Mouse (Mus musculus) right cerebral cortex, postnatal 10 days (tissue): Measurements from ENCODE around the gene Tet1.

Experiments
- DNase-seq, 2 experiments: peaks; one replicate each; pipeline ENCODE4 v3.0.0; 2021; ENCODE audit warnings: low spot score in 2 of 2

Gene Tet1

DNA sequence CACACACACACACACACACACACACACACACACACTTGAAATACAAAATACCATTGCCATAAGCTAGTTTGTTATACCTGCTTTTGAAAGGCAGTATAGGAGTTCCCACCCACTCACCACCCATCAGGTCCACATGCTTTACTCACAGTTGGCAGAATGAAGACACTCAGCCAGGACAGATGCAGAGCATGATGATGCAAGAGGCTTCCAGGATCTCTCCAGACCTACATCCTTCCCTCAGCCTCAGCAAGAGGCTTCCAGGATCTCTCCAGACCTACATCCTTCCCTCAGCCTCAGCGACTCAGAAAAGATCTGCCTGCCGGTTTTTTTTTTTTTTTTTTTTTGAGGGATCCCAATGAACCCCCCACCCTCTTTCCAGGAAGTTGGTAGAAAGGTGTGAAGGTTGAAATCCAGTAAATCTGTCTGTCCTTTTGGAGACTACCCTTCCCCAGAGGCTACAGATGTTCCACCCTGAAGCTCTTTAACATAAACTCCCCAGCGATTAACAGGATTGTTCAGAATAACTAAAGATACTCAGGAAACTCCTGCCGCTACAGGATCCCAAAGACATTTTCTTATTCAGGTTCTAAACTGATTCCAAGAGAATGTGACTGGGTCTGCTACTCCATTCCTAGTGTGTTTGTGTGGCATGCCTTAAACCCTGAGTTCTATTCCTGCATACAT, 16.1 kb downstream of the Tet1 start:
- no peak for DNase-seq

- DNase-seq: no peak
These were observed 17.8 kb downstream of the Tet1 start for GRCm38 (mm10) chr10:62891025-62891424.

DNA sequence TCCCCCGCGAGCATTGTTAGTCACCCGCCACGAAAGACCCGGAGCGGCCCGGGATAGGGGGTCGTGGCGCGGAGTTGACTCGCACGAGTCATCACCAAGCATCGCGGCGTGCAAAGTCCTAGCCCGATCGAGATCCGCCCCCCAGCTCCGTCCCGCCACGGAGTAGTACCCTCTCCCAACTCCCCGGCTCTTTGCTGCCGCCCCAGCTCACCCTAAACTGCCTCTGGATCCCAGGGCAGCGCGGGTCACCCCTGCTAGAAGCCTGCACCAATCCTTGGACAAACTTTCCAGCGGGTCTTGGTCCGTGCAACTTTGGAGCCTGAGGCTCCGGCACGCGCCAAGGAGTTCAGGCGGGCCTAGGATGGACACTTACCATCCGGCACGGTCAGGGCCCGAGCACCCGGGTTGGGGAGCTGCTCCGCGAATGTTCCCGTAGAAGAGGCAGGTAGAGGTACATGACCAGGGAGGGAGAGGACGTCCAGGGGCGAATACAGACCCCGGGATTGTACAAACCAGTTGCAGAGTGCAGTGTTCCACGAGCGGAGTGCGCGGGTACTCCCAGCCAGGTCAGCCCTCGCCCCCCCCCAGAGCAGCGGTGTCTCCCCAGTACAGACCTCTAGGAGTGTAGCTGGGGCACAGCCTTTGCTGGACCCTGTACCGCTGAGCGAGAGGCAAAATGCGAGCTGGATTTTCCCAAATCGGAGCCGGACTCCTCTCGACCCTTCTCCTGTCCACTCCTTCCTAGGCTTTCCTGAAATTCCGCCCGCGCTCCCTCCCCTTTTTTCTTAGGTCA, 21.8 kb downstream of the Tet1 start:
- DNase-seq: peak in 1 of 2 experiments; percentile 38

DNA sequence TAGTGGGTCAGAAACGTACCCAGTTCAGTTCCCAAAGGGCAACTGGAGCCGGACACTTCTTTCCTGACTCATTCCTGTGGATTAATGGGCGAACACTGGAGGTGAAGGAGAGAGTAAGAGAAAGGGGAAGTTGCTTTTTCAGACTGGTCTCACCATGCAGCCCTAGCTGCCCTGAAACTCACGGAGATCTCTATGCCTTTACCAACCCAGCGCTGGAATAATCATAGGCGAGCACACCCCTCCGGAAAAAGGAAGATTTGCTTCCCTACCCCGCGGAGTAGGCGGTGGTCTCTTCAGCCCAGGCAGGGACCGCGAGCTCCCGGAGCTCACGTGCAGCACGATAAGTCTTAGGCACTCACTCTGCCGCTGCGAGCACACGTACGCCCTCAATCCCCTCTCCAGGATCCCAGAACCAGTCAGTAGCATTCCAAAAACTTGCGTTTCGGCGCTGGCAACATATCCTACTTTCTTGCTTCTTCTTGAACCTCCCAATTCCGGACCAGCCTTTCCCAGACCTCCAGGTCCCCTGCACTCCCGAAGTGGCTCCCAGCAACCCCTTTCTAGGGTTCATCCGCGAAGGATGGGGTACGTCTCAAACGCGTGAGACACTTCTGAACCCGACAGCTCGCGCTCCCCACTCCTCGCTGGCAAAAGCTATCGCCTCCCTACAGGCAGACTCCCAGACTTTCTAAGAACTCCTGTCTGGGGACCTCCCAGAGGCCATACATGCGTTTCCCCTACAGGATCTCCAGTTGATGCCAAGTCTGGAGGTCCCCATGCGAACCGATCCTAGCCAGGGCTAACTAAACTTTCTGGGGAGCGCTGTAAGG, 22.6 kb downstream of the Tet1 start:
- DNase-seq: no peak

DNA sequence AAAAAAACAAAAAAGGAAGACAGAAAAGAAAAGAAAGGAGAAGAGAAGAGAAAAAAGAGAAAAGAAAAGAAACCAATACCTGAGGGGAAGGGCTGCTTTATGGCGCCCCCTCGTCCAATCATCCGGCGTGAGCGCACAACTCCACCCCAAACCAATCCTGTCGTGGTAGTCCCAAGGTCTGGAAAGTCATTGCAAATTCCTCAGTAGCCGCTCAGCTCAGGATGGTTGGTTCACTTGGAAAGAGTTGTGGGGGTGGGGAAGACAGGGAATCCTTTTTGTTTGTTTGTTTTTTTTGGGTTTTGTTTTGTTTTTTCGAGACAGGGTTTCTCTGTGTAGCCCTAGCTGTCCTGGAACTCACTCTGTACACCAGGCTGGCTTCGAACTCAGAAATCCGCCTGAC, 23.3 kb downstream of the Tet1 start:
- no peak for DNase-seq

- DNase-seq: no peak
These were observed 24.3 kb downstream of the Tet1 start for GRCm38 (mm10) chr10:62884517-62884916.

- no peak for DNase-seq
These were observed 24.8 kb downstream of the Tet1 start for GRCm38 (mm10) chr10:62883933-62884372.

- DNase-seq: no peak
These were observed 27.6 kb downstream of the Tet1 start for GRCm38 (mm10) chr10:62881211-62881610.

DNA sequence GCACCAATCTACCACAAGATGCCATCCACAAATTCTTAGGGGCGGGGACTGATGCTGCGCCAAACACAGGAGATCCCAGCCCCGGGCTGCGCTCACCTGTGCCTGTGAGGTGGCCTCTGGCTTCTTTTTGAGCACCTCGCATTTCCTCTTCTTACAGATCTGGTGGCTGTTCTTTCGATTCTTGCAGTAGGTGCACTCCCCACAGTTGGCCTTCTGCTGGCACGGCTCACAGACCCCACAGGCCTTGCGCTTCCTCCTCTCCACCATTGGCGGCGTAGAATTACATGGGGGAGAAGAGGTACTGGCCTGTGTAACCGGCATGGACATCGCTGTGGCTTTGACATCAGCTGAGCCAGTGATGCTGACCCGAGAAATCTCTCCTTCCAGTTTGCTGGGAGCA, 30.7 kb downstream of the Tet1 start:
- no peak for DNase-seq

- DNase-seq: no peak
These were observed 33.2 kb downstream of the Tet1 start for GRCm38 (mm10) chr10:62875565-62875964.

GRCm38 (mm10) chr10:62874828-62875227, 34.0 kb downstream of the Tet1 start:
- DNase-seq: no peak

- peak; percentile 68 to 79 for DNase-seq
These were observed 42.6 kb downstream of the Tet1 start for GRCm38 (mm10) chr10:62866035-62866791.

DNA sequence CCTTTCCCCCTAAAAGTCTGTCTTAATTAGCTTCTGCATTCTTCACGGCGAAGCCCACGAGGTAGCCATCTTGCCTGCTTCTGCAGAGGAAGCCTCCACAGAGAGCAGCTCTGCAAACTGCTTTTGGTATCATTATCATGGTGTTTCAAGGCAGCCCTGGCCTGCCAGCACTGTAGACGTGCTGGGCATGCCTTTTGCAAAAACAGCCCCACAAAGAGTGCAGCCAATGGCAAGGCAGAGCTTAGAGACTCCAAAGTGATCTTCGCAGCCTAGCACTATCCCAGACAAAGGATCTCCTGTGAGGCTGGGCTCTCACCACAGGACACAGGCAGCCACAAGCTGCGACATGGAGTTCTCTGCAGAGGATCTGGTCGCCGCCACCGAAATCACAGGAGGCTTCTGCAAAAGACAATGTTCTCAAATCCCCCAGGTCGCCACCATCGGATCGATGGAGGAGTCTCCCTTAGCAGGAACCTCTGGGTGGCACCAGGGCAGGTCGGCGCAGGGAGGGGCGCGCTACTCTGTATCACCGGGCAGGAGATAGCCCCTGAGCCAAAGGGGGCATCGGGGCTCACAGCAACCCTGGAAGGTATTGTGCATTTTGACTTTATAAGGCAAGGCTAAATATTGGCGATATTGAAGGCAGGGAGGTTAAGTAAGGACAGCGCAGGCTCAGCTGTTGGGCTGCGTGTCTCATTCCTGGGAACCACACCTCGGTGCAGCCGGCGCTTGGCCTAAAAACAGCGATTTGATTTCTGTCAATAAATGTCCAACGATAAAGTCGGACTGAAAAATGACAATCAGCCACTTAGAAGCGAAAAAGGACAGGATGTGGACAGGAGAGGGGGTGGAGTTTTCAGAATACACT, 43.4 kb downstream of the Tet1 start:
- peak; percentile 91 to 95 for DNase-seq

GRCm38 (mm10) chr10:62863563-62863962, 45.2 kb downstream of the Tet1 start:
- DNase-seq: no peak

GRCm38 (mm10) chr10:62862435-62862834, 46.4 kb downstream of the Tet1 start:
- DNase-seq: no peak

GRCm38 (mm10) chr10:62858967-62859366, 49.8 kb downstream of the Tet1 start:
- no peak for DNase-seq

GRCm38 (mm10) chr10:62856690-62857290, 52.0 kb downstream of the Tet1 start:
- peak in 1 of 2 experiments; percentile 63 for DNase-seq

DNA sequence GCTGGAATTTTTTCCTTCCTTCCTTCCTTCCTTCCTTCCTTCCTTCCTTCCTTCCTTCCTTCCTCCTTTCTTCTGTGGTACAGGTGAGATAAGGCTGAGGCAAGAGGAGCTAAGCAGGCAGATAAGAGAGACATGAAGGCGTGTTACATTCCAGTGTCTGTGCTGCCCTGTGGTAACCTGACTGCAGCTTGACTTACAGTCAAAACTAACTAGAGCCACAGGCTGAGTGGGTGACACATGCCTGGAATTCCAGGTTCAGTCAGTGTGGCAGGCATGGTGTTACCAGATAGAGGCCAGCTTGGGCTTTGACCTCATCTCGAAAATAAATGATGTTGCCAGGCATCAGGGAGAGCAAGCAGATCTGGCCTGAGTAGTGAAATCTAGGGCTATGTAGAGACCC, 53.8 kb downstream of the Tet1 start:
- DNase-seq: no peak

DNA sequence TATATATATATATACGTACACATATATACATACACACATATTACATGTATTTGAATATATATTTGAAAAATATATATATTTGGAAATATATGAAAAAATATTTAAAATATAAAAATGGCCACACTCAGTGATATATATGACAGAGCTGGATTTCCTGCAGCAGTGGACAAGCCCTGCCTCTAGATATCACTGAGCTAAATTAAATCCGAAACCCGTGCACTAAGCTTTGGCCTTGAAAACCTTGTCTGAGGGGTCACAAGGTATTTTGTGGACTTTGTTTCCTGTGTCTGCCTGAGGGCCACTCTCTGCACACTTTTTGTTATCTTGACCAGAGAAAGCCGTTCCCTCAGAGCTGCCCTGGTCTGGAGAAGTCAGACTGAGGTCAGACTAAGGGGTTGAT, 54.2 kb downstream of the Tet1 start:
- no peak for DNase-seq

GRCm38 (mm10) chr10:62851578-62851977, 57.2 kb downstream of the Tet1 start:
- DNase-seq: no peak
